Mouse (Mus musculus): ENCODE data around the gene Ikzf2.

Ikzf2 gene

DNA sequence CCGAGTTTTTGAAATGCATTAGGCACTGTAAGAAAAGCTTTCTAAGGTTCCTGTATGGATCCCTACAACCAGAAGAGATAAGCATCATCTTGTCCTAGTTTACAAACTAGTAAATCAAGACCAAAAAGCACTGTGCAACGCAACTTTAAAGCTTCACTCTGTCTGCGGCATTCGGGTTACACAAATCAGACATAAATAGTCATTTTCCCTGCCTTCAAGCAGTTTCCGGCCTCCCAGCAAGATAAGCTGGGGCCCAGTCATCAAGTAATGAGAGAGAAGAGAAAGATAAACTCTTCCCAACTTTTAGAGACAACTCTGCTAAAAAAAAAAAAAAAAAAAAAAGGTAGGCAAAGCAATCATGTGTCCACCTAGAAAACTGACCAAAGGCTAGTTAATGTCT, 19.6 kb downstream of the Ikzf2 start:
- no peak for DNase-seq (ENCODE audit: low read depth in 2 of 2, low spot score in 2 of 2)

DNA sequence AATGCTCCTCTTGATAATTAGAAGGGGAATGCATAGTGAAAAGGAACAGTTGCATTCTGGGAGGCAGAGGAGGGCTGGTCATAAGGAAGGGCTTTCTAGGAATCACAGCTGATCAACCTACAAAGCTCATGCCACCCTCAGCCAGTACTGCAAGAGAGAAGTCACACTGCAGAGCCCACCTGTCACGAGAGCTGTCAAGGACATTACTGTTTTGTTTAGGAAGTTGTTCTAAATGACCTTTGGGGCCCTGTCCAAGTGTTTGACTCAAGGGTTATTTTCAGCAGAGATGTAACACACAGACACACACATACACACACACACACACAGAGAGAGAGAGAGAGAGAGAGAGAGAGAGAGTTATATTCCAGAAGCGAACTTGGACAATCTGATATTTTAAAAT, 27.3 kb downstream of the Ikzf2 start:
- no peak for DNase-seq (ENCODE audit: low read depth in 2 of 2, low spot score in 2 of 2)

DNA sequence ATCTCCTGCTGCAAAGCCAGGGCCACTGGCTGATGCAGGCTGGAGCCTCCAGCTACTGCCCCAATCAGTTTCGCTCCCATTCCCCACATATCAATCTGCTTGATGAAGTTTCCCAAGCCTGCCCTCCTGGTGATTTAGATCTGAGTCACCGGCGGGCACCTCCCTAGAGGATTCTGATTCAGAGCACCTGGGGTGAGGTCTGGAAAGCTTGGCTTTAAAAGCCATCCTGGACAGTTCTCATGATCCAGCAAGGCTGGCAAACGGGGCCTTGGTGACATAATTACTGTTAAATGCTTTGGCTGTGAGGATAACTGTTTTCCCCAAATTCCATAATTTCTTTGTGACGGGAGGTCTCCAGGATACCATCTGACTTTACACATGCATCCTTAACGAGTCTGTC, 29.0 kb downstream of the Ikzf2 start:
- no peak for DNase-seq (ENCODE audit: low read depth in 2 of 2, low spot score in 2 of 2)

DNA sequence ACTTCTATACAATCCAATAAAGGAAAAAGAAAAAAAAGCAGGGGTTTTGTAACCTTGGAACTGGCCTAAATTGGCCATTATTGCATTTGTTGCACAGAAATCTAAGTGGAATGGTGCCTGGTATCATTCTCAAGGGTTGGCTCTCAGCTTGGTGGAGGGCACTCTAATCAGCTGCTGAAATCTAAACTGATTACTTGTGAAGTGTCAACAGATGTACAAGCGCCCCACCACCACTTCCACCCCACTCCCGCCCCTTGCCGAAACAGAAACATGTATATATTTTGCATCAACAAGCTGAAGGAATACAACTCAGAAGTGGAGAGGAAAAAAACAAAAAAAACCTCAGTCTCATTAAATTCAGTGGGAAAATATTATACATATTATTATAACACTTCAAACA, 29.6 kb downstream of the Ikzf2 start:
- no peak for DNase-seq (ENCODE audit: low read depth in 2 of 2, low spot score in 2 of 2)

DNA sequence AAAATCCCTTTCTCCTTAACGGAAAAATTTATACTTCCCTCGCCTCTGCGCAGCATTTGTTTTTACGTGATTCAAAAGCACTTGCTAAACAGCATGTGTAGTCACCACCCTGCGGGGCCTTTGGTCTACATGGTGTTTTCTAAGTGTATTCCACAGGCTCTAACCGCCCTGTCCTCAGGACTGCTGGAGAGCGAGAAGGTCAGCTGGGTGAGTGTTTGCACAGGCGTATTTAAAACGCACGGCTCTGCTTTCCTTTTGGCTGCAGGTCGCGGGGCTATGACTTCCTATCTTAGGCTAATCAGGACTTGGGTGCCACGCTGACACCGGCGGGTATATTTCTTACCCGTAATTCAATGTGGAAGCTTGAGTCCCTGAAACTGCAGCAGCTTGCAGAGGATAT, 30.1 kb downstream of the Ikzf2 start:
- DNase-seq (ENCODE audit: low read depth in 2 of 2, low spot score in 2 of 2): no peak

DNA sequence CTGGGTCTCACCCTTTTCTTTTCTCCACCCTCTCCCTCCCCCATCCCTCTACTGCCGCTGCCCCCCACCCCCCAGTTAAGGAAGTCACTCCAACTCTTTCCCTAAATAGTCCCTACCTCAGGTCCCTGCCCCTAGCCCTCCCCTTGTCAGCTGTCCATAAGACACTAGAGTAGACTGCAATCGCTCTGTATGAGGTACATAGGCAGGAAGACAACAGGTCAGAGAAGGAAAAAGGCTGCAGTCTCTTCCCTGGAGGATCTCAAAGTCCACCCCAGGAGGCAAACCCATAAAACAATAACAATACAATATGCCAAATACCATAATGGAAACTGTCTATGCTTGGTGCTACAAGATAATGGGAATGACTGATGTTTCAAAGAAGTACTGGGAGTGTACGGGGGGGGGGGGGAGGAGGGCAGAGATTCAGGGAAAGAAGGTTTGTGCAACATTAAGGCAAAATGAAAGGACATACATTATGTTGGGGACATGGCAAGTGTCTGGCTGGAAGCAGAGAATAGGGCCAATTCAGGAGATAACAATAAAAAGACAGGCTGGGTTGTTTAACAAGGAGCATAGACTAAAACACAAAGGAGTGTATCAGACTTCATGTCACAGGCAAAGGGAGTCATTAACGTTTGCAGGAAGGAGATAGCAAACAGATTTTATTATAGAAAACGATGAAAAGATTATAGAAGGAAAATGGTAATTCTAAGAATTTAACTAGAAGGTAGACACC, 30.8 kb downstream of the Ikzf2 start:
- no peak for DNase-seq (ENCODE audit: low read depth in 2 of 2, low spot score in 2 of 2)

DNA sequence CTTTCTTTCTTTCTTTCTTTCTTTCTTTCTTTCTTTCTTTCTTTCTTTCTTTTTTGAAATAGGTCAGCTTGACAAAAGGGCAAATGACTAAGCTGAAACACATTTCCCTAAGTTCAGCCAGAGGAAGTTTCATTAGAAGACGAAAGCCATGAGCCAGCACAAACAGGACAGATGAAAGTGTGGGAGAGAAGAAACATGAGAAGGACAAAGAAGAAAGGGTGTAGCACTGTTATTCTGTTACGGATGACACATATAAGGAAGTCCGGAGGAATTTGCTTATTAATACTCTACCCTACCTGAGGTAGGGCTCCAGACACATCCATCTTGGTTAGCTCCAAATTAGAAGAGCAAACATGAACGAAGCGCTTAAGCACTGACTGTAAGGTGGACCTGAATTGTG, 31.7 kb downstream of the Ikzf2 start:
- DNase-seq (ENCODE audit: low read depth in 2 of 2, low spot score in 2 of 2): no peak

DNA sequence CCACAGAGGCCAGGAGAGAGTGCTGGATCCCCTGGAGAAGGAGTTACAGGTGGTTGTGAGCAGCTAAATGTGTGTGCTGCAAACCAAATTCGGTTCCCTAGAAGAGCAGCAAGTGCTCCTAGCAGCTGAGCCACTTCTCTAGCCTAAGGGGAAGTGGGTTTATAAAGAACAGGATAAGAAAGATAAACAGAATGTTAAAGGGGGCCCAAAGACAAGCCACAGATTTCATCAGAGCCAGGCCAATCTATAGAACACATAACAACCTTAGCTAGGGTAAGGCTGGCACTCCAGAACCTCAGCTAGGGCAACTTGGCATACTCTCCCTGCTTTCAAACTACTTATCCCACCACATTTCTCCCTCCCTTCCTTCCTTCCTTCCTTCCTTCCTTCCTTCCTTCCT, 32.1 kb downstream of the Ikzf2 start:
- no peak for DNase-seq (ENCODE audit: low read depth in 2 of 2, low spot score in 2 of 2)

DNA sequence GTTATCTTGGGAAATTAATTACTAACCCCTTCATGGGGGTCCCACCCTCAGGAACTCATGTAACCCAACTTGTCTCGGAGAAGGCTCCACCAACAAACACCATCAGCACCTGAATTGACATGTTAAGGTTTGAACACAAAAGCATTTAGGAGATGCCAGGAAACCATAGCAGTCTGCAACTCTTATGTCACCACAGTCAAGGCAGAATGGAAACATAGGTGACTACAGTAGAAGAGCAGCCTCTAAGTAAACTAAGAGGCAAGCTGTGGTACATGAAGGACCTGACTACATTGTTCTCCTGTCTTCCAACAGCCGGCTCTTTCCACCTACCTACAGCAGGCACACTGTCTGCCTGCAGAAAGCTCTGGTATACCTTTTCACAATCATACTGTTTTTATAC, 33.6 kb downstream of the Ikzf2 start:
- no peak for DNase-seq (ENCODE audit: low read depth in 2 of 2, low spot score in 2 of 2)

DNA sequence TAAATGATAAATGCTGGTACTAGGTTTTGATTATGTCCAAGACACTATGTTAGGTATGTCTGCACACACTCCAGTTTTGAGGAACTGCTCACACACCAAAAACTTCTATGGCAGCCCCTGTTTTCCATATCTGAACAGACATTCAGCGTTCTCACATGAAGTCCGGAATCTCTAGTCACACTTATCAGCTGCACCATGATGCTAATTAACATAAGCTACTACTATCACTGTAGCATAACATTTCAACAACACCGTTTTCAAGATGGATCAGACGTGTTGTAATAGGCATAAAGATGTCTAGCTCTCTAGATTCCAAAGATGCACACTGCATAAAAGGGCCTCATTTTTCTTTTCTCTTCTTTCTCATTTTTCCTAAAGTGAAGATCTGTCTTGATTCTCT, 43.9 kb downstream of the Ikzf2 start:
- DNase-seq (ENCODE audit: low read depth in 2 of 2, low spot score in 2 of 2): no peak

DNA sequence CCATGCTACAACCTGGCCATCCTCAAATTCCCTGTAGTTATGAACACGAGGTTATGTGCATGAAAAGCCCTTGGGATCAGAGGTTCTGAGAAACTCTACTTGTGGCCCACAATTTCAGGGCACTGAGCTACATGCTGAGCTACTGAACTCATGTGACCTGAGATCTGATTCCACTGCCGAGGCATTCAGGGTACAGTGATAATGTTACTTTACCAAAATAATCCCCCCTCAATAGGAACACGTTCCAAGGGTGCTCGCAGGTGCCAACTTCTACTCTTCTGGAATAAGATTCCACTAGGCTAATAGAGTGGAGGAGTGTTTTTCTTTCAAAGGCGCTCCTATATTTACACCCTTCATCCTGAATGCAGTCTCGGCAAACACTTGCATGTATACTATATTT, 45.1 kb downstream of the Ikzf2 start:
- no peak for DNase-seq (ENCODE audit: low read depth in 2 of 2, low spot score in 2 of 2)

DNA sequence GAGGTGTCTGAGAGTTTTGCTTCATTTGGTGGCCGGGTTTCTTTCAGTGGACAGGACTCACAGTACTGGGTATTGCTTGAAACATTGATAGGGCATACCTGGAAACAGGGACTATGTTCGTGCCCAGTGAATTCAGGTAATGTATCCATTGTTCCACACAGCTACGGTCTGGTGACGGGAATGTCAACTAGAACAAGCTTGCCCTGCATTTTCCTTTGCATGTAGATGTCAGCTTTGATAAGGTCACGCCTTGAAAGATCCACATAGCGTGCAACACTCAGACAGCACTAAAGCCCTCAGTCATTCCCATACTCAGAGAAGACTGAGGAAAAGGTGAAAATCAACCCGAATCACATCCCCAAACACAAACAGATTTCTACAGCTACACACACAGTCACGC, 48.7 kb downstream of the Ikzf2 start:
- DNase-seq (ENCODE audit: low read depth in 2 of 2, low spot score in 2 of 2): no peak

DNA sequence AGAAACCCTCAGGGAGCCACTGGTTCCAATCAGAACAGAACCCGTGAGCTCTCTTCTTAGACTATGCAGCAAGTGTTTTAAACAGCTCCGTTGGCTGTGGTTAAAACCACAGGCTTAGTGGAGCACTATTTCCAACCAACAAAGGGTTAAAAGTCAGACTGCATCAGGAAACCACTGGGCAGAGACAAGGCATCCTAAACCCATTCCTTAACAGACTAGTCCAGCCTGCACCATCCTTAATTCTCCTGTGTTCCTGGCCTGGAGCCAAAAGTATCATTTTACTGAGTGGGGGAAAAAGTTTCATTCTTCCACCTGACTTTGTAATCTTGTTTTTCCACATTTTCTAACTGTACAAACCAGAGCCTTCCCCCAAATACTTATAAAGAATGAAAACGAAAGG, 49.1 kb downstream of the Ikzf2 start:
- DNase-seq (ENCODE audit: low read depth in 2 of 2, low spot score in 2 of 2): no peak

DNA sequence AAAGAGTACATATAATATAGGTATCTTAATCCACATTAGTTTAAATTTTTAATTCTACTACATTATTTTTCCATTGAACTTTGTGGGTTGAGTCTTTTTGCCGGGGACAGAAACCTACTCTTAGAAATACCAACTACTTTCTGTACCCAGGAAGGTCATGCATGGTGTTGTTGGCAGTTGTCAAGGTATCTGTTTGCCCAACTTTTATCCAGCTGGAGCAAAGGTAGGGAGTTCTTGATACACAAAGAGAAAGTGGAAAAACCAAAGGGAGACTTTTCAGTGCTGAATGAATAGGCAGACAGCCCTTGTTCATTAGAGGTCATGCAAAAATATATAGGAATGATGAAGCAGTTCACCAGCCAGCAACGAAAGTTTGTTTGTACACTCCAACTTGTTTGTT, 52.8 kb downstream of the Ikzf2 start:
- DNase-seq (ENCODE audit: low read depth in 2 of 2, low spot score in 2 of 2): no peak

DNA sequence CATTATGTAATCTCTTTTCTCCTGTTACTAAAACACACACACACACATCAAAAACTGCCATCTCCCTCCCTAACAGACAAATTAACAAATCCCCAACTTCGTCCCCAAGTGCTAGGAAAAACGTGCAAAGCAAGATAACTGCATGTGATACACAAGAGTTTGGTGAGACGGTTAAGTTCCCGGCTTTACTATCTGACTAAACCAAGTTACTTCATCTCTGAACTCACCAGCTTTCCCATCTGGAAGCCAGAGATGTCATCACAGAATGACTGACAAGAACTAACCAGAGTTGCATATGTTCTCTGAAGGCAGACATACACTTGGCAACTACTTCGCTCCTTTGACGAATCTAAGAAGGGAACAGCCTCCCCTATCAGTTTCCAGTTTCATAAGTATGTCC, 56.5 kb downstream of the Ikzf2 start:
- DNase-seq (ENCODE audit: low read depth in 2 of 2, low spot score in 2 of 2): no peak

DNA sequence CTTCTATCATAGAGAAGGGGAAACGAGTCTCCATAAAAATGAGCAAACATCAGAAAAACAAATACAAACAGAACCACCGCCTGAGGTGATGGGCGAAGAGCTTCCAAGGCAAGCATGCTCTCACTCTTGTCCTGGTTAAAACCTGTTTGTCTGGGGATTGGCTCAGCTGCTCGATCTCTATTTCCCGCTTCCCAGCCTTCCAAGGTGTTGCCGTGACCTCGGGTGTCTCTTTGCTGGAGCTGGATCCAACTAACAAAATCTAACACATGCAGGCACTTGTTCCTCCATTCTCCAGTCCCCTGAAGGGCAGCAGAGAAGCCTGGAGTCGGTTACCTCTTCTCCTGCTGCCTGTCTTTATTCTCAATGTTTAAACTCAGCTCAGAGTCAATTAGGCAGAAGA, 57.5 kb downstream of the Ikzf2 start:
- DNase-seq (ENCODE audit: low read depth in 2 of 2, low spot score in 2 of 2): no peak

DNA sequence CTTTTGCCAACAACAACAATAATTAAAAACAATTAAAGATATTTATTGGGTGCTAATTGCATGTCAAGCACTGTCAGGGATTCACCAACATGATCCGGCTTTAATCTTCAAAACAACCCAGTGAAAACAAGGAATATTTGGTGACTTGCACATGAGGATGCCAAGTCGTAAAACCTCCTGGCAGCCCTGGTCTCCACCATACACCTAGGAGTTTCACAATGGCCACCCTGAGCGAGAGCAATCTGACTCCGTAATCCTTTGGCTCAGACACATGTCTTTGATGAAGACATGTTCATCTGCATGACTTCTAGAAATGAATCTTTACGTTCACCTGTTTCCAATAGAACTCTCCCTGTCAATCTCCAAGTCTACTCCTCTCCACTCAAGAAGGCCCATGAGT, 75.0 kb downstream of the Ikzf2 start:
- DNase-seq (ENCODE audit: low read depth in 2 of 2, low spot score in 2 of 2): no peak

DNA sequence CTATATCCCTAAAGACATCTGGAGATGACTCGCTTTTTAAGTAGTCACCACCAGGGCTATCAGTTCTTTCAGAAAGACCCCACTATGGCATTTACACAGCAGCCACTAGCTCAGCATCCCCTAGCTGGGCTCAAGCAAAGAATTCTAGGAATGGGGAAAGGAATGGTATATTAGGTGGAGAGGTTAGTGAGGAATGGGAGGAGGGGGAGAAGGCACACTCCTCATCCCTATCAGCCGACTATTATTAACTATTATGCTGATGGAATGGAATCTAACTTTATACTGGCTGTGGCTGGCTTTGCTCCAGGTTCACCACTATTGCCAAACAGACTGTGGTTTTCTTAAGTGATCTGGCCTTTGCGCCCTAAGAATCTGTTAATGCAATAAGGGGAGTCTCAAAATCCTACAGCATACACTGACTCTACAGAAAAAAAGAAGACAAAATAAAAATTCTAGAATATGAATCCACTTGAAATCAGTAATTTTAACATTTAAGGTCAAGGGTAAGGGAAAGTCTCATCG, 75.8 kb downstream of the Ikzf2 start:
- DNase-seq (ENCODE audit: low read depth in 2 of 2, low spot score in 2 of 2): no peak

DNA sequence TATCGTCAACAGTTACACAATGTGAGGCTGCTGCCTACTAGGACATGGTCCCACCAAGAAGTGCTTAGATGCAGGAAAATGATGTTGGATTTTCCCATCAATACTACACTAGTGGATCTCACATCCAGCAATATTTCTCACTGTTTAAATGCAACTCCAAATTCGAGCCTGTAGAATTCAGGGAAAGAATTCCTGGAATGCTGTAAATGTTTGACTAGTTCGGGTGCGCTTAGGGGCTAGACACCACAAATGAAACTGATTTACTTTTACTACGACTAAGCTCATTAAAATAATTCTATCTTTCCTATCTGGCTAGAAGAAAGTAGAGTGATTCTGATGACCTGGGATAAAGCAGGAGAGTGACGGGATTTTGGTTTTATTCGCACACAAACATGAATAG, 76.3 kb downstream of the Ikzf2 start:
- DNase-seq (ENCODE audit: low read depth in 2 of 2, low spot score in 2 of 2): no peak

DNA sequence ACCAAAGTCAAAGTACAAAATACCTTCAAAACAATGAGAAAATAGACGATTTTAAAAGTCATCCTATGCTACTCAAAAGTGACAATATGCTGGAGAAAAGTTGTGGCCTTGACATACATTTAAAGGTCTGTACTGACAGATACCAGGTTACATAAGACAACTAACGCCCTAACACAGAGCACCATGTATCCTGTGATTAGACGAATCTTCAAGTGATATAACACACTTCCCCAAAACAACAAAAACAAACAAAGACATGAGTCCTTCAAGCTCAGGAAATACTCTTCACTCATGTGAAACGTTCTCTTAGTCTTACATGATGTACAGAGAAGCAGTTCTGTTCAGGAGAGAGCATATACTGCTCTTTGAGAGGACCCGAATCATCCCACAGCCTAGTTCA, 78.2 kb downstream of the Ikzf2 start:
- DNase-seq (ENCODE audit: low read depth in 2 of 2, low spot score in 2 of 2): no peak

DNA sequence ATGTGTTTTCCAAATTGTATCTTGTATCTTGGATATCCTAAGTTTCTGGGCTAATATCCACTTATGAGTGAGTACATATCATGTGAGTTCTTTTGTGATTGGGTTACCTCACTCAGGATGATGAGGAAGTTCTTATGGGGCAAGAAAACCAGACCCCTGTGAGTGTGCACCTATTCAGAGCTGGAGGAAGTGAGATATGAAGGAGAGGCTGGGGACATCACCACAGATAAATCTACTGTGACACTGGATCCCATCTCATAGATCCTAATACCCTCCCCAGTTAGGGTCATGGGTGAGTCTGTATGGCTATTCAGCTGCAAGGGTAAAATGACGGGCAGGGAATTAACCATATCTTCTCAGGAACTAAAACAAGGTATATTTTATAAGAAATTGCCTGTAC, 80.2 kb downstream of the Ikzf2 start:
- DNase-seq (ENCODE audit: low read depth in 2 of 2, low spot score in 2 of 2): no peak

DNA sequence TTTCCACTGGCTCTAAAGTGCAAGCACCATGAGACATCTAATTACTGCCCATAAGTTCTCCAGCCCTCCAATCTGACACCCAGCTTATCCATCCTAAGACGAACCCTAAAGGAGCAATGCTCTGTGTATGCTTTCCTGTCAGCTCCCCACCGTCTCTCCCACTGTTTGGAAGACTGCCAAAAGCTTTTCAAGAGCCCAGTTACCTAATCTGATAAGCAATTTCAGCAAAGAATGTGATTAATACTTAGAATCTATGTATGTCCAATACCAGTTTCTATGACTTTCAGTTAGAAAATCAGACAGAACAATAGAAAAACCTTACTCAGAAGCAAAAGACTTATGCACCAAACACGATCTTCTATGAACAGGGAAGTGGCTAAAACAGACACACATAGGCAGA, 82.8 kb downstream of the Ikzf2 start:
- DNase-seq (ENCODE audit: low read depth in 2 of 2, low spot score in 2 of 2): no peak

DNA sequence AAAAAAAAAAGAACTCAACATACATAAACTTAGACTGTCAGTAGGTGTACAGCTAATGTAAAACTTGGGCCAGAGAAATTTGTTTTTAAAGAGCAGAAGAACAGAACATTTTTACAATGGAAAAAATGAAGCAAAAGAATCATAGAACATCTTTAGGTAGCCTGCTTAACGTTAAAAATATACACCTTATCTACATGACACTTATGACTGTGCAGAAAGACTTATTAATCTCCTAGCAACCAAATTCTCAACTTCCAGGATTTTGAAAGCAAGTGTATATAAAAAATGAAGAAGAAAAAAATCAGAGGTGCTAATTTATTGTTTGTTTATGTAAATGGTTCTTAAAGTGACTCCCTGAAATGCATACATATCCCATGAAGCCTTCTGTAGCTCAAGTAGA, 86.1 kb downstream of the Ikzf2 start:
- no peak for DNase-seq (ENCODE audit: low read depth in 2 of 2, low spot score in 2 of 2)
